Comparison of ENCODE assay signal across 9 mouse cellular contexts in genomic region chr11:80474175-80474691, GRCm38 (mm10). TPM values are rescaled to one million over a fixed set of nuclear protein-coding genes. Genes with fewer than 3 reads are reported as not detected.
DNase-seq lines count a peak whose midpoint lies in the region; ATAC-seq and TF ChIP-seq lines count a peak whose summit lies in the region.
"Had no signal": no experiment of that assay in that cellular context is flagged by ENCODE, and none has a peak within 500 bp of the region (broad histone marks: within the 10 kb centered on the region; RNA-seq: fewer than 3 reads in every experiment).

No protein-coding gene starts in this region.

- ATAC-seq in forebrain, embryonic 13.5 days, result no peak
- no peak for ATAC-seq in liver, embryonic 14.5 days (ENCODE audit: insufficient read depth)
- ATAC-seq in megakaryocyte progenitor cell, adult 5-6 weeks (replicated peaks; ENCODE audit: poor library complexity), result peak; percentile 41

- TF ChIP-seq CTCF in liver, embryonic 14.5 days (IDR thresholded peaks at IDR 0.05; ENCODE audit: low read depth), result peak; percentile 46

- H3K4me2 ChIP-seq in forebrain, embryonic 13.5 days, result no peak overlapping the region
- no peak overlapping the region for H3K4me2 ChIP-seq in liver, embryonic 14.5 days (ENCODE audit: low read depth)
- H3K4me2 ChIP-seq: limb, embryonic 13.5 days had no signal

- H3K9me3 ChIP-seq in forebrain, embryonic 13.5 days (replicated peaks), result no peaks in the 10 kb centered on the region
- no peaks in the 10 kb centered on the region for H3K9me3 ChIP-seq in forebrain, embryonic 10.5 days
- H3K9me3 ChIP-seq in liver, embryonic 14.5 days (ENCODE audit: control insufficient read depth, low read length), result no peaks in the 10 kb centered on the region
- H3K9me3 ChIP-seq: limb, embryonic 13.5 days had no signal

- peaks cover 3% of the 10 kb centered on the region; the same call in 1 of the 2 replicates for H3K27me3 ChIP-seq in forebrain, embryonic 13.5 days
- H3K27me3 ChIP-seq in forebrain, embryonic 10.5 days (ENCODE audit: poor library complexity, severe bottlenecking), result peaks cover 49% of the 10 kb centered on the region
- no peaks in the 10 kb centered on the region; the same call in 1 of the 2 replicates for H3K27me3 ChIP-seq in liver, embryonic 14.5 days (ENCODE audit: control insufficient read depth, insufficient read depth, low read length)

- no peak overlapping the region for H3K4me3 ChIP-seq in forebrain, embryonic 13.5 days
- no peak overlapping the region for H3K4me3 ChIP-seq in forebrain, embryonic 10.5 days
- H3K4me3 ChIP-seq in liver, embryonic 14.5 days (ENCODE audit: insufficient read depth in 1 of 2, low read depth in 2 of 2, low read length in 2 of 2), result no peak overlapping the region
- H3K4me3 ChIP-seq: limb, embryonic 13.5 days had no signal

- intact Hi-C loops in heart, postnatal 14 days (cut with DNase I), result loop anchor here (5.0 kb wide), 2 partner anchors 42 to 198 kb away; no protein-coding TSS in a partner anchor

- no peak overlapping the region for H3K9ac ChIP-seq in forebrain, embryonic 13.5 days
- no peak overlapping the region for H3K9ac ChIP-seq in liver, embryonic 14.5 days (replicated peaks)
- H3K9ac ChIP-seq: limb, embryonic 13.5 days had no signal

- TF ChIP-seq EP300 in liver, embryonic 14.5 days (IDR thresholded peaks at IDR 0.05; ENCODE audit: low read depth), result no peak

- 51% methylated on average over 2 of the region's 2 CpGs for WGBS in forebrain, embryonic 13.5 days
- WGBS in forebrain, embryonic 10.5 days, result 71% methylated on average over 2 of the region's 2 CpGs
- 39% methylated on average over 2 of the region's 2 CpGs for WGBS in liver, embryonic 14.5 days (ENCODE audit: insufficient replicate concordance)

- H3K36me3 ChIP-seq in forebrain, embryonic 13.5 days (ENCODE audit: poor library complexity, severe bottlenecking), result peaks cover 47% of the 10 kb centered on the region
- peaks cover 60% of the 10 kb centered on the region for H3K36me3 ChIP-seq in forebrain, embryonic 10.5 days (replicated peaks)
- H3K36me3 ChIP-seq in liver, embryonic 14.5 days (replicated peaks; ENCODE audit: control insufficient read depth, insufficient read depth, low read depth), result peaks cover 34% of the 10 kb centered on the region

- H3K27ac ChIP-seq in forebrain, embryonic 13.5 days, result peak overlapping the region; percentile 20; the same call in 1 of the 2 replicates
- H3K27ac ChIP-seq in forebrain, embryonic 10.5 days, result no peak overlapping the region
- no peak overlapping the region for H3K27ac ChIP-seq in liver, embryonic 14.5 days
- H3K27ac ChIP-seq: limb, embryonic 13.5 days had no signal

- no peak for DNase-seq in forebrain, embryonic 10.5 days (ENCODE audit: extremely low spot score, low spot score)
- no peak for DNase-seq in liver, embryonic 14.5 days (ENCODE audit: low read depth in 3 of 3, low spot score in 3 of 3)
- DNase-seq in liver, result no peak
- peak; percentile 87 for DNase-seq in cerebellum, adult 9-11 months
- DNase-seq in heart, postnatal 14 days, result no peak
- no peak for DNase-seq in gastrocnemius, adult 18-20 months (ENCODE audit: low spot score)

- H3K4me1 ChIP-seq in forebrain, embryonic 13.5 days, result peaks cover 23% of the 10 kb centered on the region
- peaks cover 37% of the 10 kb centered on the region for H3K4me1 ChIP-seq in forebrain, embryonic 10.5 days
- peaks cover 7 to 8% of the 10 kb centered on the region in 2 experiments; a peak in 2 of 4 replicates for H3K4me1 ChIP-seq in liver, embryonic 14.5 days (replicated peaks; ENCODE audit: control insufficient read depth in 2 of 2, insufficient read depth in 2 of 2, low read length in 1 of 2)

RNA-seq across cellular contexts. Expression of gene Cdk5r1, which starts 2.6 kb away (rescaled TPM):
- polyA plus RNA-seq in forebrain, embryonic 13.5 days (2015; fragmentation: Nextera tagmentation; extraction: Ambion mirVana), result 67.9 and 73.9 TPM in 2 replicates
- polyA plus RNA-seq in forebrain, embryonic 10.5 days (2016; fragmentation: Nextera tagmentation; extraction: Ambion mirVana), result 3.1 and 4.7 TPM in 2 replicates
- polyA plus RNA-seq in liver, embryonic 14.5 days (2012; rRNA removed), result 0.64 and 0.74 TPM in 2 replicates
- polyA plus RNA-seq in liver, embryonic 14.5 days (2014; fragmentation: Nextera tagmentation; extraction: Ambion mirVana), result 0.17 and 0.37 TPM in 2 replicates
- total RNA-seq in megakaryocyte progenitor cell, adult 5-6 weeks (2015), result 5.0 and 5.8 TPM in 2 replicates
- 5.5 and 5.7 TPM in 2 replicates for total RNA-seq in megakaryocyte progenitor cell, adult 5-6 weeks (2017)
- 1 to 10 TPM in 1 of 2 experiments, under 1 TPM in 1; 0.98 to 1.1 TPM for total RNA-seq in heart, postnatal 14 days (2021)
- under 1 TPM; 0.25 to 0.59 TPM for total RNA-seq in gastrocnemius, adult 18-20 months (2021)

RNA-seq across cellular contexts. Expression of gene Psmd11, which starts 45.8 kb away (rescaled TPM):
- polyA plus RNA-seq in forebrain, embryonic 13.5 days (2015; fragmentation: Nextera tagmentation; extraction: Ambion mirVana), result 370 and 373 TPM in 2 replicates
- polyA plus RNA-seq in forebrain, embryonic 10.5 days (2016; fragmentation: Nextera tagmentation; extraction: Ambion mirVana), result 414 and 424 TPM in 2 replicates
- polyA plus RNA-seq in liver, embryonic 14.5 days (2012; rRNA removed), result 35.6 and 56.8 TPM in 2 replicates
- polyA plus RNA-seq in liver, embryonic 14.5 days (2014; fragmentation: Nextera tagmentation; extraction: Ambion mirVana), result 152 and 155 TPM in 2 replicates
- 103 and 105 TPM in 2 replicates for total RNA-seq in megakaryocyte progenitor cell, adult 5-6 weeks (2015)
- total RNA-seq in megakaryocyte progenitor cell, adult 5-6 weeks (2017), result 78.8 and 83.5 TPM in 2 replicates
- 100 to 1,000 TPM; 102 to 103 TPM for total RNA-seq in heart, postnatal 14 days (2021)
- 100 to 1,000 TPM; 147 to 154 TPM for total RNA-seq in gastrocnemius, adult 18-20 months (2021)
